11 mouse cellular contexts compared by ENCODE assay signal in genomic region chr19:38558816-38559215, GRCm38 (mm10).
A peak's percentile ranks its signal among the peaks of the same experiment; 100 is the strongest.
DNase-seq lines count a peak whose midpoint lies in the region; ATAC-seq and TF ChIP-seq lines count a peak whose summit lies in the region.
"Had no signal": no experiment of that assay in that cellular context is flagged by ENCODE, and none has a peak within 500 bp of the region (broad histone marks: within the 10 kb centered on the region; RNA-seq: fewer than 3 reads in every experiment).

No protein-coding gene starts in this region.

- no peak overlapping the region for H3K4me2 ChIP-seq in kidney, embryonic 16.5 days (replicated peaks; ENCODE audit: low read depth, low read length)
- no peak overlapping the region for H3K4me2 ChIP-seq in forebrain, embryonic 16.5 days (ENCODE audit: low read length)
- H3K4me2 ChIP-seq: heart, embryonic 11.5 days; limb, embryonic 15.5 days had no signal

- H3K9ac ChIP-seq in kidney, embryonic 16.5 days (replicated peaks; ENCODE audit: low read length): no peak overlapping the region
- H3K9ac ChIP-seq in MEL (ENCODE audit: control insufficient read depth, low read depth, low read length, poor library complexity, severe bottlenecking): no peak overlapping the region
- no peak overlapping the region for H3K9ac ChIP-seq in forebrain, embryonic 16.5 days (replicated peaks; ENCODE audit: low read depth, low read length)
- H3K9ac ChIP-seq: limb, embryonic 15.5 days had no signal

- H3K4me3 ChIP-seq in kidney, embryonic 16.5 days (ENCODE audit: low read length): no peak overlapping the region
- H3K4me3 ChIP-seq in MEL (ENCODE audit: control insufficient read depth in 1 of 2, insufficient read depth in 1 of 2, low read depth in 2 of 2, low read length in 2 of 2): no peak overlapping the region
- H3K4me3 ChIP-seq in forebrain, embryonic 16.5 days (replicated peaks; ENCODE audit: low read length): no peak overlapping the region
- H3K4me3 ChIP-seq: limb, embryonic 15.5 days; midbrain, embryonic 10.5 days had no signal

- no peaks in the 10 kb centered on the region for H3K27me3 ChIP-seq in kidney, embryonic 16.5 days (ENCODE audit: insufficient read depth, low read length)
- H3K27me3 ChIP-seq in MEL (ENCODE audit: control insufficient read depth in 1 of 2, insufficient read depth in 2 of 2, low read length in 2 of 2): no peaks in the 10 kb centered on the region
- no peaks in the 10 kb centered on the region for H3K27me3 ChIP-seq in forebrain, embryonic 16.5 days (replicated peaks; ENCODE audit: control insufficient read depth, insufficient read depth, low read length)
- H3K27me3 ChIP-seq: limb, embryonic 15.5 days had no signal

- H3K27ac ChIP-seq in kidney, embryonic 16.5 days (ENCODE audit: low read length): no peak overlapping the region
- H3K27ac ChIP-seq in MEL (ENCODE audit: control insufficient read depth, low read depth, low read length): no peak overlapping the region
- no peak overlapping the region for H3K27ac ChIP-seq in forebrain, embryonic 16.5 days (ENCODE audit: low read length)
- H3K27ac ChIP-seq: limb, embryonic 15.5 days; midbrain, embryonic 10.5 days had no signal

- no peak for ATAC-seq in kidney, embryonic 16.5 days (ENCODE audit: low FRiP score, low TSS enrichment)
- ATAC-seq in forebrain, embryonic 16.5 days: no peak

- no peak for TF ChIP-seq RAD21 in MEL (IDR thresholded peaks at IDR 0.05; ENCODE audit: low read depth, low read length)

- TF ChIP-seq POLR2A in MEL (IDR thresholded peaks at IDR 0.05; ENCODE audit: control insufficient read depth in 1 of 2, insufficient read depth in 1 of 2, low read depth in 1 of 2, low read length in 2 of 2, poor library complexity in 1 of 2): no peak

- TF ChIP-seq CTCF in MEL (IDR thresholded peaks at IDR 0.05 in 2 of 3, conservative IDR thresholded peaks at IDR 0.05 in 1 of 3; ENCODE audit: control insufficient read depth in 1 of 3, insufficient read depth in 1 of 3, low read depth in 2 of 3, low read length in 3 of 3, poor library complexity in 1 of 3, severe bottlenecking in 1 of 3): no peak

- no peaks in the 10 kb centered on the region for H3K4me1 ChIP-seq in kidney, embryonic 16.5 days (ENCODE audit: insufficient read depth, low read length)
- no peaks in the 10 kb centered on the region for H3K4me1 ChIP-seq in MEL (ENCODE audit: control insufficient read depth in 1 of 2, insufficient read depth in 2 of 2, low read length in 2 of 2)
- no peaks in the 10 kb centered on the region for H3K4me1 ChIP-seq in forebrain, embryonic 16.5 days (replicated peaks; ENCODE audit: control insufficient read depth, insufficient read depth, low read length)
- H3K4me1 ChIP-seq: midbrain, embryonic 10.5 days had no signal

- 67% methylated on average over 1 of the region's 1 CpGs for WGBS in kidney, embryonic 16.5 days
- WGBS in forebrain, embryonic 16.5 days: 84% methylated on average over 1 of the region's 1 CpGs

- peak; percentile 21 for DNase-seq in kidney, adult 9 months
- DNase-seq in MEL (ENCODE audit: low read depth, low spot score): peak; percentile 30
- DNase-seq in embryo, embryonic 10 days (ENCODE audit: low spot score): peak; percentile 78
- peak; percentile 55 for DNase-seq in lung, postnatal 10 days
- DNase-seq in thymus, postnatal 0 days (ENCODE audit: low spot score): no peak
- no peak for DNase-seq in c-Kit-positive CD71-positive TER-119-positive erythroid progenitor cells, embryonic 14.5 days (ENCODE audit: low spot score)

- H3K9me3 ChIP-seq in kidney, embryonic 16.5 days (ENCODE audit: low read length): no peaks in the 10 kb centered on the region
- no peaks in the 10 kb centered on the region for H3K9me3 ChIP-seq in MEL (replicated peaks; ENCODE audit: insufficient read depth, low read length)
- no peaks in the 10 kb centered on the region for H3K9me3 ChIP-seq in forebrain, embryonic 16.5 days (ENCODE audit: control insufficient read depth, low read length)
- H3K9me3 ChIP-seq: limb, embryonic 15.5 days; midbrain, embryonic 10.5 days had no signal

- TF ChIP-seq EP300 in MEL (IDR thresholded peaks at IDR 0.05; ENCODE audit: low read depth in 1 of 2, low read length in 2 of 2): no peak

- no peaks in the 10 kb centered on the region for H3K79me2 ChIP-seq in MEL (ENCODE audit: control insufficient read depth, insufficient read depth, low read length, poor library complexity)

- H3K36me3 ChIP-seq in kidney, embryonic 16.5 days (ENCODE audit: insufficient read depth, low read length): no peaks in the 10 kb centered on the region
- no peaks in the 10 kb centered on the region for H3K36me3 ChIP-seq in MEL (ENCODE audit: control insufficient read depth in 1 of 2, insufficient read depth in 2 of 2, low read length in 2 of 2)
- H3K36me3 ChIP-seq in forebrain, embryonic 16.5 days (ENCODE audit: control insufficient read depth, insufficient read depth): no peaks in the 10 kb centered on the region
- H3K36me3 ChIP-seq: limb, embryonic 15.5 days; midbrain, embryonic 10.5 days had no signal

TF ChIP-seq in MEL, 35 proteins besides CTCF, POLR2A, EP300 and RAD21:
- TF ChIP-seq ZKSCAN1 (IDR thresholded peaks at IDR 0.05; ENCODE audit: low read depth, low read length) (no peak), POLR2AphosphoS5 (IDR thresholded peaks at IDR 0.05; ENCODE audit: borderline replicate concordance, low read depth, low read length) (no peak), USF2 (IDR thresholded peaks at IDR 0.05; ENCODE audit: borderline replicate concordance in 1 of 2, insufficient read depth in 1 of 2, low read depth in 1 of 2, low read length in 2 of 2) (no peak), SIN3A (IDR thresholded peaks at IDR 0.05; ENCODE audit: low read length) (no peak), MXI1 (IDR thresholded peaks at IDR 0.05; ENCODE audit: low read depth, low read length) (no peak), ZMIZ1 (IDR thresholded peaks at IDR 0.05; ENCODE audit: low read depth, low read length) (no peak), ZC3H11A (IDR thresholded peaks at IDR 0.05; ENCODE audit: low read depth, low read length) (no peak), MAFK (IDR thresholded peaks at IDR 0.05; ENCODE audit: borderline replicate concordance, low read depth, low read length) (no peak), POLR2AphosphoS2 (IDR thresholded peaks at IDR 0.05; ENCODE audit: low read length) (no peak), ETS1 (IDR thresholded peaks at IDR 0.05; ENCODE audit: low read depth, low read length) (no peak), MAX (IDR thresholded peaks at IDR 0.05; ENCODE audit: low read length) (no peak), NELFE (IDR thresholded peaks at IDR 0.05; ENCODE audit: low read depth, low read length) (no peak)

Comparison
In these comparisons a context has a peak if more than half of its experiments do, and no peak if none do; other contexts are left out.
1. DNase-seq: peak in kidney, adult 9 months (single experiment), MEL (single experiment), embryo, embryonic 10 days (single experiment) and lung, postnatal 10 days (single experiment); none in thymus, postnatal 0 days (single experiment) and c-Kit-positive CD71-positive TER-119-positive erythroid progenitor cells, embryonic 14.5 days (single experiment).